ENCODE assay signal across 11 mouse cellular contexts in the genomic region with DNA sequence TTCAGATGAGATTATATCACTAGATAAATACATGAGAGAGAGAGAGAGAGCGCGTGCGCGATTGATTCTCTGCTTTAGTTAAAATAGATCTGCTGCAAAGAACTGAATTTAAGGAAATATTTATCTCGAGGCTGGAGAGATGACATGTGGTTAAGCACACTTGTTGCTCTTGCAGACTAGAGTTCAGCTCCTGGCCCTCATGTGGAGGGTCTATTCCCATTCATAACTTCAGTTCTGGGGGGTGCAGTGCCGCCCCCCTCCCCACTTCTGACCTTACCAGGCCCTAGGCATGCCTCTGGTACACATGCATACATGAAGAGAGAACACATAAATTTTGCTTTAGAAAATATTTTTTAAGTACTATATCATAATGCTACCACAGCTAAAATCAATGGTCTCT. TPM values are rescaled to one million over a fixed set of nuclear protein-coding genes. Genes with fewer than 3 reads are reported as not detected.
DNase-seq lines count a peak whose midpoint lies in the region; ATAC-seq and TF ChIP-seq lines count a peak whose summit lies in the region.
"Had no signal": no experiment of that assay in that cellular context is flagged by ENCODE, and none has a peak within 500 bp of the region (broad histone marks: within the 10 kb centered on the region; RNA-seq: fewer than 3 reads in every experiment).

No protein-coding gene starts in this region.

- TF ChIP-seq CTCF in forebrain, postnatal 0 days (IDR thresholded peaks at IDR 0.05; ENCODE audit: low read depth) = no peak

- no peaks in the 10 kb centered on the region for H3K27me3 ChIP-seq in heart, embryonic 10.5 days (ENCODE audit: insufficient read depth, poor library complexity, severe bottlenecking)
- H3K27me3 ChIP-seq in forebrain, postnatal 0 days (ENCODE audit: insufficient read depth, low read length) = no peaks in the 10 kb centered on the region
- no peaks in the 10 kb centered on the region; the same call in 1 of the 2 replicates for H3K27me3 ChIP-seq in midbrain, embryonic 11.5 days (ENCODE audit: control insufficient read depth, insufficient read depth, low read length)

- peak; percentile 51 for DNase-seq in heart, embryonic 10.5 days (ENCODE audit: low spot score)
- no peak for DNase-seq in heart, adult 9 months (ENCODE audit: low spot score in 2 of 2)
- DNase-seq in forebrain, postnatal 0 days = no peak
- no peak for DNase-seq in midbrain, embryonic 11.5 days (ENCODE audit: low spot score, missing footprints)
- no peak for DNase-seq in urinary bladder, postnatal 14 days (ENCODE audit: low spot score)
- DNase-seq in thymus, postnatal 36 days = no peak
- no peak for DNase-seq in T-cell, adult 2 months (ENCODE audit: low spot score)
- DNase-seq: cerebellum, adult 11 months; gastrocnemius, postnatal 36 days; spleen, adult 18-20 months had no signal

- peak overlapping the region; percentile 80; the same call in 1 of the 2 replicates for H3K4me3 ChIP-seq in heart, embryonic 10.5 days
- H3K4me3 ChIP-seq in brown adipose tissue, adult 24 weeks (ENCODE audit: insufficient read depth, low read depth, low read length) = peak overlapping the region; percentile 82; the same call in 1 of the 2 replicates
- peak overlapping the region; percentile 79 for H3K4me3 ChIP-seq in forebrain, postnatal 0 days (ENCODE audit: low read depth, low read length)
- H3K4me3 ChIP-seq in midbrain, embryonic 11.5 days (ENCODE audit: low read depth, low read length) = 0 out of 2 replicates have a peak overlapping the region, but pooled peaks have one; percentile 78

- WGBS in heart, embryonic 10.5 days = 88% methylated on average over 6 of the region's 6 CpGs
- 78% methylated on average over 6 of the region's 6 CpGs for WGBS in forebrain, postnatal 0 days
- 84% methylated on average over 6 of the region's 6 CpGs for WGBS in midbrain, embryonic 11.5 days

- no peak overlapping the region for H3K27ac ChIP-seq in heart, embryonic 10.5 days
- 0 out of 2 replicates have a peak overlapping the region, but pooled peaks have one; percentile 62 for H3K27ac ChIP-seq in brown adipose tissue, adult 24 weeks (replicated peaks; ENCODE audit: low read depth, low read length)
- H3K27ac ChIP-seq in forebrain, postnatal 0 days (ENCODE audit: low read depth, low read length) = no peak overlapping the region
- no peak overlapping the region for H3K27ac ChIP-seq in midbrain, embryonic 11.5 days (ENCODE audit: low read depth, low read length)

- no peaks in the 10 kb centered on the region for H3K9me3 ChIP-seq in heart, embryonic 10.5 days
- H3K9me3 ChIP-seq in forebrain, postnatal 0 days (ENCODE audit: low read length) = no peaks in the 10 kb centered on the region
- no peaks in the 10 kb centered on the region for H3K9me3 ChIP-seq in midbrain, embryonic 11.5 days (ENCODE audit: control insufficient read depth, low read length)

- peaks cover 18% of the 10 kb centered on the region; the same call in 1 of the 2 replicates for H3K4me1 ChIP-seq in heart, embryonic 10.5 days
- peaks cover 7% of the 10 kb centered on the region for H3K4me1 ChIP-seq in brown adipose tissue, adult 24 weeks (ENCODE audit: control insufficient read depth, insufficient read depth, insufficient read length, low read length)
- H3K4me1 ChIP-seq in forebrain, postnatal 0 days (ENCODE audit: insufficient read depth) = peaks cover 15% of the 10 kb centered on the region
- peaks cover 12% of the 10 kb centered on the region for H3K4me1 ChIP-seq in midbrain, embryonic 11.5 days (ENCODE audit: control insufficient read depth, insufficient read depth, low read length)

- no peaks in the 10 kb centered on the region for H3K36me3 ChIP-seq in heart, embryonic 10.5 days
- peaks cover 5% of the 10 kb centered on the region; the same call in 1 of the 2 replicates for H3K36me3 ChIP-seq in forebrain, postnatal 0 days (ENCODE audit: insufficient read depth)
- no peaks in the 10 kb centered on the region for H3K36me3 ChIP-seq in midbrain, embryonic 11.5 days (ENCODE audit: control insufficient read depth, insufficient read depth, low read length)

- no peak for ATAC-seq in forebrain, postnatal 0 days
- no peak for ATAC-seq in midbrain, embryonic 11.5 days (ENCODE audit: low FRiP score)

- peak overlapping the region; percentile 66 for H3K4me2 ChIP-seq in forebrain, postnatal 0 days (ENCODE audit: low read depth)
- peak overlapping the region; percentile 82 for H3K4me2 ChIP-seq in midbrain, embryonic 11.5 days

- H3K9ac ChIP-seq in forebrain, postnatal 0 days = peak overlapping the region; percentile 92; the same call in 1 of the 2 replicates
- no peak overlapping the region for H3K9ac ChIP-seq in midbrain, embryonic 11.5 days (ENCODE audit: low read length)

RNA-seq across cellular contexts. Expression of a gene that starts 1.5 kb away (rescaled TPM):
- polyA plus RNA-seq in heart, embryonic 10.5 days (2016; fragmentation: Nextera tagmentation; extraction: Ambion mirVana) = 26.5 and 27.7 TPM in 2 replicates
- polyA plus RNA-seq in brown adipose tissue, adult 24 weeks (2012; ENCODE audit: insufficient read depth, insufficient read length, missing spikeins) = 6.9 and 8.8 TPM in 2 replicates
- total RNA-seq in forebrain, postnatal 0 days (2014; rRNA removed) = 80.0 and 85.5 TPM in 2 replicates
- 79.4 and 99.4 TPM in 2 replicates for polyA plus RNA-seq in forebrain, postnatal 0 days (2015; fragmentation: Nextera tagmentation; extraction: Ambion mirVana)
- 44.4 and 45.9 TPM in 2 replicates for polyA plus RNA-seq in midbrain, embryonic 11.5 days (2014; fragmentation: Nextera tagmentation; extraction: Ambion mirVana)
